Mouse (Mus musculus): ENCODE measurements around the gene Ddx47.

GRCm38 (mm10) chr6:134966681-134967080, 44.7 kb upstream of the Ddx47 start:
- no peak for TF ChIP-seq CTCF (IDR thresholded peaks at IDR 0.05; ENCODE audit: insufficient read depth, low read length)
- TF ChIP-seq POLR2A (IDR thresholded peaks at IDR 0.05; ENCODE audit: borderline replicate concordance, extremely low read depth, low read depth, low read length) = no peak
